Mouse (Mus musculus): ENCODE data around the gene Tnip3. TPM values are rescaled to one million over a fixed set of nuclear protein-coding genes. Genes with fewer than 3 reads are reported as not detected.

Tnip3 gene
- polyA plus RNA-seq (2012; rRNA removed): 0.07 and 0.14 TPM in 2 replicates

GRCm38 (mm10) chr6:65525192-65525591 lies at the start of gene Tnip3:
Gene Tnip3 (plus strand): TSS chr6:65525313.

GRCm38 (mm10) chr6:65671451-65671850 lies 146.3 kb downstream of the Tnip3 start, which contains the start of gene Ndnf:
Gene Ndnf (plus strand): TSS chr6:65671590.

Other genes starting within 250 kb of the Tnip3 start
- gene C130060K24Rik, start 144.2 kb upstream of the Tnip3 start, polyA plus RNA-seq (2012; rRNA removed): 1.3 and 1.5 TPM in 2 replicates
- gene Ndnf, start 146.3 kb downstream of the Tnip3 start, polyA plus RNA-seq (2012; rRNA removed): 5.4 and 6.1 TPM in 2 replicates

All from central nervous system, embryonic 14 days (tissue).